Mouse (Mus musculus) embryonic facial prominence, embryonic 11.5 days (tissue): Measurements from ENCODE around the gene Gfap. TPM values are rescaled to one million over a fixed set of nuclear protein-coding genes. Genes with fewer than 3 reads are reported as not detected.

Experiments
- ATAC-seq: fragments of 200-750 bp; cut with Nextera tagmentation; replicated peaks from 2 replicates; pipeline ENCODE4 v1.8.0; 2017; ENCODE audit warnings: low read depth; ENCODE audit not compliant: insufficient number of reproducible peaks, low FRiP score, low TSS enrichment
- DNase-seq: peaks from one replicate; pipeline ENCODE4 v3.0.0-alpha.2; 2015; ENCODE audit warnings: low spot score
- H3K27ac ChIP-seq: fragments of 300-500 bp; sonication (generic); replicated peaks from 2 replicates; pipeline ENCODE4 v1.5.1; 2014; ENCODE audit warnings: mild to moderate bottlenecking, low read depth, low read length, control low read depth
- H3K27me3 ChIP-seq: fragments of 300-500 bp; sonication (generic); 2 replicates; pipeline ENCODE4 v1.6.1; 2014; ENCODE audit warnings: mild to moderate bottlenecking, low read length, moderate library complexity, mixed read lengths; ENCODE audit not compliant: control insufficient read depth, insufficient read depth
- H3K36me3 ChIP-seq: fragments of 300-500 bp; sonication (generic); replicated peaks from 2 replicates; pipeline ENCODE4 v1.6.1; 2014; ENCODE audit warnings: low read depth, mild to moderate bottlenecking, low read length, moderate library complexity, mixed read lengths; ENCODE audit not compliant: control insufficient read depth, insufficient read depth
- H3K4me1 ChIP-seq: fragments of 300-500 bp; sonication (generic); 2 replicates; pipeline ENCODE4 v1.6.1; 2014; ENCODE audit warnings: low read length, mixed read lengths; ENCODE audit not compliant: control insufficient read depth, insufficient read depth
- H3K4me2 ChIP-seq: fragments of 300-500 bp; sonication (generic); 2 replicates; pipeline ENCODE4 v1.6.1; 2014; ENCODE audit warnings: low read depth, mild to moderate bottlenecking, control low read depth, low read length, moderate library complexity
- H3K4me3 ChIP-seq: fragments of 300-500 bp; sonication (generic); 2 replicates; pipeline ENCODE4 v1.5.1; 2014; ENCODE audit warnings: low read depth, low read length, control low read depth
- H3K9ac ChIP-seq: fragments of 300-500 bp; sonication (generic); replicated peaks from 2 replicates; pipeline ENCODE4 v1.6.1; 2014; ENCODE audit warnings: mild to moderate bottlenecking, control low read depth, low read length
- H3K9me3 ChIP-seq: fragments of 300-500 bp; sonication (generic); replicated peaks from 2 replicates; pipeline ENCODE4 v1.6.1; 2016; ENCODE audit warnings: mild to moderate bottlenecking, low read length, inconsistent platforms, mixed read lengths; ENCODE audit not compliant: control insufficient read depth
- WGBS: fragments of 180-500 bp; shearing (Covaris S2); extraction: QIAGEN DNeasy Blood & Tissue Kit; methylation state at CpG from one replicate; pipeline ENCODE4 v1.1.7; 2014; 5-methylcytosine and 5-hydroxymethylcytosine counted together
- polyA plus RNA-seq: library from polyadenylated mRNA; unstranded; fragments of >200 nt; fragmentation: Nextera tagmentation; extraction: Ambion mirVana; gene quantifications from 2 replicates; pipeline ENCODE4 v1.2.1, GENCODE M21; 2014

The Gfap gene
- polyA plus RNA-seq, 1 experiment from 2014 or later: 0.25 TPM

DNA sequence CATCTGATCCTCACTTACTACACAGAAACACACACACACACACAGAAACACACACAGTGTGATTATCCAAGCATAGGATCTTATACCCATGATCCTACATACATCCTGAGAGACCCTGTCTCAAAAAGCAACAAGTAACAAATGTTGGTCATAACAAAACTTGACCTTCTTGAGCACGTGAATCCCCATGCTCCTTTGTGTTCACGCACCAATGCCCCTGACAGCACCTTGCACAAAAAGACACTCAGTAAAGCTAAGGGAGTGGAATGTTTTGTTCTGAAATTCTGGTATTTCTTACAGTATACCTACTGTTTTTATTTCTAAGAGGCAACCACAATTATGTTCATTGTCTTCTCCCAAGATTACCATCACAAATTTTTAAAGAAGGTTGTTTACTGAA lies 21.2 kb downstream of the Gfap start:
- Histone ChIP-seq H3K9ac (no peak overlapping the region), H3K9me3 (no peaks in the 10 kb centered on the region), H3K36me3 (peaks cover 5% of the 10 kb centered on the region), H3K4me2 (no peak overlapping the region; the same call in 1 of the 2 replicates), H3K27me3 (no peaks in the 10 kb centered on the region), H3K4me3 (peak overlapping the region; percentile 82; the same call in 1 of the 2 replicates), H3K4me1 (no peaks in the 10 kb centered on the region), H3K27ac (no peak overlapping the region)
- DNase-seq (no peak), ATAC-seq (no peak)
- WGBS: 85% methylated on average over 2 of the region's 2 CpGs

DNA sequence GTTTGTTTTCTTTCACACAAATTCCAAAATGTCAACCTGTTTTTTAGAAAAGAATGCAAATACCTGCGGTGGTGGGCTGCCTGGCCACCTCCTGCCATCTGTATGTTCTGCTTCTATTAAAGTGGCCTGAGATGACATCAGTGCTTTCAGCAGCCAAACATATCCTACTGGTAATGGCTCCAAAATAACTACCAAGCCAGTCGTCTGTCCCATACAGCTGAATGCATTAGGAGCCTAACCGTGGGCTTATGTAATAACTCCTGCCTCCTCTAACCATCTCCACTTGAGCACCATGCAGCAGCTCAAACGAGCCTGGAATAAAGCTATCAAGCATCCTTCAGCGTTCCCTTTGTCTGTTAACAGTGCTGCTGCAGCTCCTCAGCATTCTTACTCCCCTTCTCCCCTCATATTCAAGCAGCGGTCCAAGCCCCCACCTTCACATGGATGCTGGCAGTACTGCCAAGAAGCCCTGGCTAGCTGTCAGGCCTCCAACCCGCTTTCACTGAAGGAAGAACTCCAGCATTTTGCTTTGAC lies 25.8 kb downstream of the Gfap start:
- H3K27me3 ChIP-seq: no peaks in the 10 kb centered on the region
- WGBS: 88% methylated on average over 7 of the region's 7 CpGs
- H3K36me3 ChIP-seq: peaks cover 7% of the 10 kb centered on the region

GRCm38 (mm10) chr11:102864272-102864671 lies 36.4 kb downstream of the Gfap start:
- H3K4me3 ChIP-seq: no peak overlapping the region
- no peaks in the 10 kb centered on the region for H3K27me3 ChIP-seq
- 52% methylated on average over 4 of the region's 4 CpGs for WGBS
- ATAC-seq: no peak
- H3K9me3 ChIP-seq: no peaks in the 10 kb centered on the region
- no peak overlapping the region for H3K27ac ChIP-seq
- H3K9ac ChIP-seq: no peak overlapping the region
- H3K4me2 ChIP-seq: no peak overlapping the region
- peak; percentile 92 for DNase-seq
- H3K36me3 ChIP-seq: peaks cover 7% of the 10 kb centered on the region
- H3K4me1 ChIP-seq: no peaks in the 10 kb centered on the region

More for the DNA sequence above, 25.8 kb downstream of the Gfap start:
- Histone ChIP-seq H3K27ac (no peak overlapping the region), H3K9ac (no peak overlapping the region), H3K4me2 (no peak overlapping the region), H3K9me3 (no peaks in the 10 kb centered on the region), H3K4me1 (no peaks in the 10 kb centered on the region), H3K4me3 (no peak overlapping the region)
- DNase-seq (no peak), ATAC-seq (no peak)

DNA sequence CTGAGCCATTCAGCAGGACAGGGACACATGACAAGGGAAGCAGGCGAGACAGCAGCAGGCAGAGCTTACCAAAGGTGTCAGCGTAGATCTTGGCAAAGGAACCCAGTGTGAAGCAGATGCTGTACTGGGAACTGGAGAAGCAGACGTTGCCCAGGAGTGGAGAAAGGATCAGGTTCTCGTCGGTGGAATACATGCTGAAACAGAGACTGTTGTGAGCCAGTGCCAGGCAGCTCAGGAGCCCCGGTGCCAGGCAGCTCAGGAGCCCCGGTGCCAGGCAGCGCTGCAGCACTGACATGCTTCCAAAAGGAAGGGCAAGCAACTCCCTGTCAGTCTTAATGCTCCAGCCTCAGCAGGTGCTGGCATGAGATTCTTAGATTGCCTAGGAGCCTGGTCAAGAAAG lies 40.8 kb downstream of the Gfap start:
- Histone ChIP-seq H3K36me3 (peaks cover 3% of the 10 kb centered on the region), H3K9me3 (no peaks in the 10 kb centered on the region), H3K9ac (no peak overlapping the region), H3K27ac (no peak overlapping the region), H3K4me1 (no peaks in the 10 kb centered on the region), H3K4me3 (no peak overlapping the region), H3K27me3 (no peaks in the 10 kb centered on the region), H3K4me2 (no peak overlapping the region)
- WGBS: 92% methylated on average over 8 of the region's 8 CpGs
- ATAC-seq (no peak), DNase-seq (no peak)

DNA sequence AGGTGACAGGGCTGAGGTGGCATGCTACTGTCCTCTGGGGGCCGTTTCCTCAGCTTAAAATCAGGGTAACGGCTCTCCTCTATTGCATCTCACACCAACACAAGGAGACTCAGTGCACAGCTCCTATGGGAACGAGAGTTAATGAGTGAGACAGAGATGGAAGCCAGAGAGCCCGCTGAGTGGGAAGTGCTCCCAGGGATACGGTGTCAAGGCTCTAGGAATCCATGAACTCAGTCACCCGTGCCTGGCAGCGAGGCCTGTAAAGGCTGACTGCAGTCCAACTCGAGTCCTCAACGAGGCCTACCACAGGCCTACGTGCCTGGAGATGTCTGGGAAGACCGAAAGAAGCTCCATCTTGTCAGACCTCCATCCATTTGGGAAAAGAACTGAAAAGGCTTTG lies 41.8 kb downstream of the Gfap start:
- DNase-seq (no peak), ATAC-seq (no peak)
- Histone ChIP-seq H3K27me3 (no peaks in the 10 kb centered on the region), H3K4me2 (no peak overlapping the region), H3K4me3 (no peak overlapping the region), H3K36me3 (peaks cover 3% of the 10 kb centered on the region), H3K27ac (no peak overlapping the region), H3K4me1 (no peaks in the 10 kb centered on the region), H3K9me3 (no peaks in the 10 kb centered on the region), H3K9ac (no peak overlapping the region)
- WGBS: 91% methylated on average over 11 of the region's 11 CpGs

DNA sequence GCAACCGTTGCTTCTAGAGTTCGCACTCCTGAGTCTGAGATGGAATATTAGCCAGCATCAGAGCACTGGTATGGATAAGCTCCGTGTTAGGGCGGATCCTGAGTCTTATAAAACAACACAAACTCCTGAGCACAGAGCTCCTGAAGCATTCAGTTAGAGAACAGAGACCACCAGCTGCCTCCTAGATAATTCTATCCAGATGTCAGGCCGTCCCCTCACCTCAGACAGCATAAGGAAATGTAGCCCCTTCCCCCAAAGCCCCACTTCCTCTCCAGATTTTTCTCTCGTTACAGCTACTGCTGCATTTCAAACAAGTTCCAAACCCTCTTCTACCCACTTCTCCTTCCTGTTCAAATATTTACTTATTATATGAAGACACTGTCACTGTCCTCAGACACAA lies 44.8 kb downstream of the Gfap start:
- H3K9me3 ChIP-seq: no peaks in the 10 kb centered on the region
- H3K27me3 ChIP-seq: no peaks in the 10 kb centered on the region
- ATAC-seq (no peak), DNase-seq (peak; percentile 83)
- H3K4me2 ChIP-seq: no peak overlapping the region
- no peak overlapping the region for H3K9ac ChIP-seq
- 43% methylated on average over 6 of the region's 6 CpGs for WGBS
- peak overlapping the region; percentile 1; the same call in 1 of the 2 replicates for H3K27ac ChIP-seq
- H3K4me1 ChIP-seq: no peaks in the 10 kb centered on the region
- peaks cover 3% of the 10 kb centered on the region for H3K36me3 ChIP-seq
- H3K4me3 ChIP-seq: no peak overlapping the region

- no peak overlapping the region for H3K4me3 ChIP-seq
- H3K27me3 ChIP-seq: no peaks in the 10 kb centered on the region
- peaks cover 3% of the 10 kb centered on the region for H3K36me3 ChIP-seq
- H3K9me3 ChIP-seq: no peaks in the 10 kb centered on the region
- no peak overlapping the region for H3K4me2 ChIP-seq
- ATAC-seq (no peak), DNase-seq (peak; percentile 31)
- no peaks in the 10 kb centered on the region for H3K4me1 ChIP-seq
- no peak overlapping the region for H3K9ac ChIP-seq
- H3K27ac ChIP-seq: no peak overlapping the region
These were observed 47.0 kb downstream of the Gfap start for GRCm38 (mm10) chr11:102853760-102854159.

DNA sequence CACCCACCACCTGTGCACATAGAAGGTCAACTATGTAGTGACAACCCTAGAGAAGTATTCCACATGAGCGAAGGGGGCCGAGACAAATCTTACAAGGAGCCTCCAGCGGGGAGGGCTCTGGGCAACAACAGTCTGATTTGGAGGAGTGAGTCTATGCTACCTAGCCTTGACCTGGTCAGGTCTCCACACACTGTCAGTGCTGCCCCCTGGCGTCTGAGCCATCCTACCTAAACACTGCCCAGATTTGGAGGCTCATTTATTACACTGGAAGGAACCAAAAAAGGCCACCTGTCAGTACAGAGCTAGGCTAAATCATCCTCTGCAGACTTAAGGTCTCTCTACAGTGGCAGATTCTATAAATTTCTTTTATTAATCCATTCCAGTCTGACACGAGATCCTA lies 48.8 kb downstream of the Gfap start:
- peak; percentile 60 for DNase-seq
- 0 out of 2 replicates have a peak, but pooled peaks have one; percentile 56 for ATAC-seq
- H3K27ac ChIP-seq: no peak overlapping the region
- no peaks in the 10 kb centered on the region for H3K27me3 ChIP-seq
- H3K4me2 ChIP-seq: no peak overlapping the region
- no peaks in the 10 kb centered on the region for H3K9me3 ChIP-seq
- 70% methylated on average over 5 of the region's 5 CpGs for WGBS
- no peaks in the 10 kb centered on the region for H3K4me1 ChIP-seq
- H3K9ac ChIP-seq: no peak overlapping the region
- no peak overlapping the region for H3K4me3 ChIP-seq
- peaks cover 11% of the 10 kb centered on the region for H3K36me3 ChIP-seq
